Mouse (Mus musculus) olfactory bulb, adult 2 months (tissue): ENCODE data around the gene Plcb3. TPM values are rescaled to one million over a fixed set of nuclear protein-coding genes. Genes with fewer than 3 reads are reported as not detected.

Source experiments
- H3K27ac ChIP-seq: fragments of 200-500 bp; 2 replicates; pipeline ENCODE4 v1.5.1; 2012; ENCODE audit warnings: low read depth, low read length; ENCODE audit not compliant: insufficient read depth
- H3K4me1 ChIP-seq: fragments of 200-500 bp; 2 replicates; pipeline ENCODE4 v1.6.1; 2012; ENCODE audit warnings: low read length; ENCODE audit not compliant: control insufficient read depth, insufficient read depth
- H3K4me3 ChIP-seq: fragments of 200-500 bp; 2 replicates; pipeline ENCODE4 v1.5.1; 2012; ENCODE audit warnings: mild to moderate bottlenecking, low read depth, low read length, moderate library complexity; ENCODE audit not compliant: insufficient read depth
- CTCF ChIP-seq: fragments of 200-500 bp; IDR thresholded peaks from 2 replicates; pipeline ENCODE4 v1.5.1; 2012; ENCODE audit warnings: low read depth, mild to moderate bottlenecking, low read length, moderate library complexity; ENCODE audit not compliant: insufficient read depth
- POLR2A ChIP-seq: fragments of 200-500 bp; IDR thresholded peaks from 2 replicates; pipeline ENCODE4 v1.6.1; 2012; ENCODE audit warnings: mild to moderate bottlenecking, low read depth, low read length, moderate library complexity; ENCODE audit not compliant: insufficient read depth
- WGBS: fragments of 180-500 bp; shearing (Covaris S2); methylation state at CpG from one replicate; pipeline ENCODE4 v1.1.7; 2018; 5-methylcytosine and 5-hydroxymethylcytosine counted together
- polyA plus RNA-seq: library from polyadenylated mRNA; stranded (reverse); fragments of >200 nt; gene quantifications from 2 replicates; pipeline ENCODE4 v1.2.4, GENCODE M21; 2012; ENCODE audit warnings: low replicate concordance; ENCODE audit not compliant: missing spikeins, insufficient read depth, insufficient read length

Plcb3 gene
- polyA plus RNA-seq = not detected in 2 replicates

DNA sequence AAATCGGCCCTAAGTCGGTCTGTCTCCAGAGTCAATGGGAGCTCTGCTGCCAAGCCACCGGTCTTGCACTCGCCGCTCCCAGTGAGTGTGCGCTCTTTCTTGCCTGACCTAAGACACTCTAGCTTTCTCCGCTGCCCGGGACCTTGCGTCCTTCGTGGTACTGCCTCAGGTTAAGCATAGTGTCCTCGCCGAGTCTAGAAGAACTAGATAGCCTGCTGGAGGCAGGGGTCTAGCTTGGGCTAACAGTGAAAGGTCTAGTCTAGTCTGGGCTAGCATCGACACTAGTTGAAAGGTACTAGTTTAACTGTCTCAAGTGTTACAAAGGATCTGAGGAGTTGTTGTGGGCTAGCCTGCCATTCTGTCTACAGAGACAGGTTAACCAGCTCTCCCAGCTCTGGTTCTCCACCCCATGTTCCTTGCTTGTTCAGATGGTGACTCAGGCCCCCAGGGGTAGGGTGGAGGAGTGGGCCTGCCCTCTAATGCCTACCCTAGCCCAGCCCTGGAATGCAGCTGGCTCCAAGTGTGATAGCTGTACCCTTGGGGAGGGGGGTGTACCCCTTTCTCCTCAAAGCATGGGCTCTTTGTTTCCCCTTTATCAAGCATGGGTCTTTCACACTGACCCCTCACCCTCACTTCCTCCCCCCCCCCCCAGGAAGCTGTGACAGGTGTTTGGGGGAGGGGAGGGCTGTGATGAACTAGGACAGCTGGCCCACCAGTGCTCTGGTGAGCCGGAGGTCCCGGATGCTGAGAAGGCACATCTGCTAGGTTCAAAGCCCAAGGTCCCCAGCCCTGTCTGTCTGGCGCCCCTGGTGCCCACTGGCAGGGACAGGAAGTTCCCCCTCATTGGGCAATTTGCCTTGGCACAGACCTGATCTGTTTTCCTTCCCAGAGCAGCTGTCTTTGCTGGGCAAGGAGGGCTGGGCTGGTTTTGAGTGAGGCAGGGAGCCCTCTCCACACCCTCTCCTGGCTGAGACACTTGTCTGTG is at the start of gene Plcb3:
Plcb3 (minus strand) TSS at position 934 of the 985 bp plus-strand sequence.
- Histone ChIP-seq H3K27ac (peak within 1 kb of the TSS; percentile 48), H3K4me3 (peak within 1 kb of the TSS; percentile 60), H3K4me1 (peaks cover 29% of the 10 kb centered on the region)
- 3% methylated on average over 16 of the region's 16 CpGs for WGBS
- TF ChIP-seq CTCF (no peak), POLR2A (no peak)

DNA sequence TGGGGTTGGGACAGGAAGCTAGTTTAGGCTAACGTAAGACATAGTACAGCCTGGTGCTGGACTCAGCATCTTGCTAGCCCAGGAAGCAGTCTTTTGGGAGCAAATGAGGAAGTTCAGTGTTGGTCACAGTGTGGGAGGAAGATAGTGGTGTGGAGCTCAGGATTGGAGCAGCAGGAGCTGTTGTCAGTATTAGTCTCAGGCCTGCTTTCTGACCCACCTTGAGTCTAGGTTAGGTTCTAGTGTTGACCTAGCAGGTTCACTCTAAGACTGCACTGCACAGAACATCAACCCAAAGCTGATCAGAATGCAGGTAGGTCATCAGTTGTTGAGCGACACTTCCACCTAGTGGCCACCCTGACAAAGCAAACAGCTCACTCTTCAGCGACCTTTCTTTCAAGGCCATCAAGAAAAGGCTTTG is 44.0 kb upstream of the Plcb3 start:
- no peak overlapping the region for H3K27ac ChIP-seq
- 46% methylated on average over 3 of the region's 3 CpGs for WGBS
- TF ChIP-seq POLR2A = no peak
- TF ChIP-seq CTCF = no peak

DNA sequence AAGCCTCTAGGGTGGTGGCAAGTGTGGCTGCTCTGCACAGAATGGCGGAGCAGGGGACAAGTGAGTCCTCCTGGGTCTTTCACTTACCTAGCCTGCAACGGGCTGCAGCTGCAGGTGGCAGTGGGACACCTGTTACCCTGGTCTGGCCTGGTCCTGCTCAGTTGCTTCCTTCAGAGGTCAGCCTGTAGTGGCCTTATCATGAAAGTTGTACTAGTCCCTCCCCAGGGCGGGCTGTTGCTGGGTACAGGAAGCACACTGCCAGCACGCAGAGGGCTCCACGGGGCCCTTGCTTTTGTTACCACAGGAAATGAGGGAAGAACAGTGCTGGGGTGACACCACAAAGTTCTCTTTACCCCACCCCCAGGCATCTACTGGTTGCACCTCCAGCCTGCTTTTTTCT is 42.9 kb upstream of the Plcb3 start, which contains the start of gene Fermt3:
Fermt3 (minus strand) TSS at position 279 of the 400 bp plus-strand sequence.
- Histone ChIP-seq H3K4me1 (no peaks in the 10 kb centered on the region), H3K27ac (0 out of 2 replicates have a peak within 1 kb of the TSS, but pooled peaks have one; percentile 29), H3K4me3 (no peak within 1 kb of the TSS; the same call in 1 of the 2 replicates)
- WGBS = 83% methylated on average over 5 of the region's 5 CpGs
- no peak for TF ChIP-seq POLR2A
- TF ChIP-seq CTCF = no peak

More for the DNA sequence above, 44.0 kb upstream of the Plcb3 start:
- Histone ChIP-seq H3K4me3 (no peak overlapping the region), H3K4me1 (no peaks in the 10 kb centered on the region)

DNA sequence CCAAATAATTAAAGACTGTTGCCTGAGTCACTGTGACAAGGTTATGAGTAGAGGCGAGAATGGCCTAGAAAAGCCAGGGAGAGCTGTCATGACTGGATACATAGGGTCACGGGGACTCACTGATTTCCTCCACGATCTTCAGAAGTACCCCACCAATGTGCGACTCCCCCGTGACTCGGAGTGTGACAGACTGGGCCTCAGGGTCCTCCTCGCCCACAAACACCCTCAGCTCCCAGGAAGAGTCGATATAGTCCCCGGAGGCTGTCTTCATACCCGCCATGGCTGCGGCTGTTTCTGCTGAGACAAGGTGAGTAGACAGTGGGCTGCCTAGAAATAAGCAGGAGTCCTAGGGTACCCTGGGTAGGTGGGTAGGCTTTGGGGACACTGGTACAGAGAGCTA is 42.3 kb upstream of the Plcb3 start:
- WGBS = 81% methylated on average over 11 of the region's 11 CpGs
- no peak overlapping the region for H3K4me3 ChIP-seq
- no peaks in the 10 kb centered on the region for H3K4me1 ChIP-seq
- TF ChIP-seq CTCF = no peak
- no peak overlapping the region for H3K27ac ChIP-seq

DNA sequence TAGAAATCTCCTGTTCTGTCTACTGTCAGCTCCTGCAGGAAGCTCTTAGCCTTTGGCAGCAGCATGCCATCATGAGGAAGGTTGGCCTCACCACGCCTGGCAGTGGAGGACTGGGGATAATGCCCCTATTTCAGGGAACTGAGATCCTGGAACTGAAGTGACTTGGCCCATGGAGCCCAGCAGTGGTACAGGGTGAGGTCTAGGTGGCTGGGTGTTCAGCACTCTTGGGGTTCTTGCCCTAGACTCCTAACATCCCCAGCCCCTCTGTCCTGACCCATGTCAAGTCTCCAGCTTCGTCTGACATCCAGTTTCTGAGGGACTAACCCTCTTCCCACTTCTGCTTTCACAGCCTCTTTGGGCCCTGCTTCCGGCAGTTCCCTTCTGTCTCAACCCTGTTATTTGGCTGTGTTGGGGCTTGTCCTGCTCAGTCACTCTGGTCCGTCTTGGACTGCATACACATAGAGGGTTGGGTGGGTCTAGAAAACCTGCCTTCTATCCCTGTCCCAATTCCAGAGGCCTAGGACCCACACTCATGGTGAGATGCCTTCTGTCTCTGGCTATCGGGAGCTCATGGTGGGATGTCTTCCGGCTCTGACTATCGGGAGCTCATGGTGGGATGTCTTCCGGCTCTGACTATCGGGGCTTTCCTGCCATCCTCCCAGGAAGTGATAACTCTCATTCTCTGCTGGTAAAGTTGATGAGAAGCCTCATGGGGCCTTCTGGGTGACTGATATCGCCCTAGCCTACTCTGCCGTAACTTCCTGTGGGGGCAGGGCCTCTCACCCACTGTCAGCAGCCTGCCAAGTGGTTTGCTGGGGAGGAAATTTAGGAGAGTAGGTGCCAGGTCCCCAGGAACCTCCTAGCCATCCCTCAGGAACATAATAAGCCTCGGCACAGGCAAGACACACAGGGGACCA is 41.5 kb upstream of the Plcb3 start:
- no peak overlapping the region for H3K27ac ChIP-seq
- no peak overlapping the region for H3K4me3 ChIP-seq
- no peaks in the 10 kb centered on the region for H3K4me1 ChIP-seq
- 83% methylated on average over 12 of the region's 12 CpGs for WGBS
- no peak for TF ChIP-seq CTCF
- TF ChIP-seq POLR2A = no peak

DNA sequence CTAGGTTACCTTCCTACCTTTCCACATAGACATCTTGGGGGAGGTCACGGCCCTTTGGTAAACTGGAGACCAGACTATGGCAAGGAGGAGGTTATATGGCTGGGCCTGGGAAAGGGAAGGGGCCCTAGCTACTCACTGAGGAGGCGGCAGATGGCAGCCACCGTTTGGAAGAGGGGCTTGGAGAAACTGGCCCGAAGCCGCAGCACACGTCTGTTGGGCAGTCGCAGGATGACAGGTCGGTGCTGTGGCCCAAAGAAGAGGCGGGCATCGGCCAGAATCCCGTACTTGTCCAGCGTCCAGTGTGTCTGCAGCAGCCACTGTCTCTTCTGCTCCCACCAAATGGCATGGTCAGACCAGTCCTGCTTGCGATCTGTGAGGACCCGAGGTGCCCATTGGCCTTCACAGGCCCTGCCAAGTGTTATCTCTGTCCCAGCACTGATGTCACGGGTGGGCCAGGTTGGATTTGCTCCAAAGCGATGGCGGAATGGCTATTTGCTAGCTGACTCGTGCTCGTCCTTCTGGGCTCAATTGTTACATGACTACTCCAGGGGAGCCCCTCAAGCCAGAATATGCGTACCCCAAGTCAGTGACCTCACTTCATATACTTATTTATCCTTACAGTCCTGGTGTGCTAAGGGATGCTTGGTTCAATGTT is 38.3 kb upstream of the Plcb3 start:
- WGBS = 93% methylated on average over 20 of the region's 20 CpGs
- H3K4me1 ChIP-seq = no peaks in the 10 kb centered on the region
- no peak for TF ChIP-seq POLR2A
- H3K4me3 ChIP-seq = no peak overlapping the region
- H3K27ac ChIP-seq = no peak overlapping the region

DNA sequence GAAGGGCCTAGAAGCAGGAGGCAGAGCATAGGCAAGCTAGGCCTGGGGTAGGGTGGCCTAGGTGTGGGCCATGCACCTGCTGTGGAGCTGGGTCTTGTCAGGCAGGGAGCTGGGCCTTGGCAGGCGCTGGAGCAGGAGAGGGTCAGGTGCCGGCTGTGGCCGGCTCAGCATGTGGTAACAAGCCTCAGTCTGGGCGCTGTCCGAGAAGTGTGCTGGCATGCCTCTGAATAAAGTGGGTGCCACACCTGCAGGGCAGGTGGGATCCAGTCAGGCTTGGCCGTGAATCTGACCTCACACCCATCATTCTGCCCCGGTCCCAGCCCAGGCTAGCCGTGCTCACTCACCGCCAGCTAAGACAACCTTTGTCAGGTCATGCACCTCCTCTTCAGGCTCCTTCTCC is 37.7 kb upstream of the Plcb3 start:
- Histone ChIP-seq H3K4me3 (no peak overlapping the region), H3K27ac (no peak overlapping the region), H3K4me1 (no peaks in the 10 kb centered on the region)
- TF ChIP-seq CTCF (no peak), POLR2A (no peak)
- 87% methylated on average over 9 of the region's 9 CpGs for WGBS

DNA sequence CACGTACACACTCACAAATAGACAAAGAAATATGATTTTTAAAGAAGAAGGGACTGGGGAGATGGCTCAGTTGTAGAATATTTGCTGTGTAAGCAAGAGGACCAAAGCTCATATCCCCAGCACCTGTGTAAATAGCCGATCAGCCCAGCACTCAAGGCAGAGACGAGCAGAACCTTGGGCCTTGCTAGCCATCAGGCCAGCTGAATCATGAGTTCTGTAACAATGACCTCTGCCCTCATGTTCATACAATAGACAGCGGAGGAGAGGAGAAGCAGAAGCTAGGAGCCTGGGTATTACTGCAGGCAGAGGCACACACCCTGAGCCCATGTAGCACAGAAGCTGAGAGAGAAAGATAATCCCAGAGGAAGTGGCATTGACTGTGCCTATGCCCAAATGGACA is 36.2 kb upstream of the Plcb3 start:
- TF ChIP-seq CTCF = no peak
- TF ChIP-seq POLR2A = no peak
- H3K4me3 ChIP-seq = no peak overlapping the region
- H3K27ac ChIP-seq = no peak overlapping the region
- no peaks in the 10 kb centered on the region for H3K4me1 ChIP-seq
- WGBS = 87% methylated on average over 4 of the region's 4 CpGs
